Mouse (Mus musculus) kidney, postnatal 4 days (tissue): ENCODE data around the gene Tnks1bp1.

Experiments used
- DNase-seq, 2 experiments: peaks; one replicate each; pipeline ENCODE4 v3.0.0; 2021; ENCODE audit warnings: mixed read lengths in 2 of 2

Gene Tnks1bp1

DNA sequence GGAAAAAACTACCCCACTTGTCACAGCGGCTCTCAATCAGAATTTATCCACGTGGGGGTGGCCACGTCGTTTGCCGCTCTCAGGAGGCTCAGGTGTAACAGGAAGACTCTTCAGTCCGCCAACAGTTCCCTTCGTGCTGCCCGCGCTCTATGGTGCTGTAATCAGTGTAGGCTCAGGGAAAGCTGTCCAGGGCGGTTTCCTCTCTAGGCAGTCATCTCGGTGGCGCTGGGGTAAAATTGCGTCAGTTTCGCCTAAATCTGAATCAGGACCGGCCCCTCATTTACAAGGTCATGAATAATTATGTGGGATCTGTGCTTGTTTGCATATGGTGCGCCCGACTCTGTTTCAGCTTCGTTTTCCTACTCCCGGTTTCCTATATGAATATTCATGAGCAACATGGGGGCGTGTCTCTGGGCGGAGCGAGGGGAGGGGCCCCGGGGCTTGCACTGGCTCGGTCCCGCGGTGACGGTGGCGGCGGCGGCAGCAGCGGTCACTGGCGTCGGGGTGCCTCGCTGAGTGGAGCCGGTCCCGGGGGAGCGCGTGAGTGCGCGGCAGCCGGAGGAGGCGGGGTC, at the start of gene Tnks1bp1:
Gene Tnks1bp1 (plus strand): TSS at position 427 of the 572 bp plus-strand sequence.
- DNase-seq, result peak; percentile 98

DNA sequence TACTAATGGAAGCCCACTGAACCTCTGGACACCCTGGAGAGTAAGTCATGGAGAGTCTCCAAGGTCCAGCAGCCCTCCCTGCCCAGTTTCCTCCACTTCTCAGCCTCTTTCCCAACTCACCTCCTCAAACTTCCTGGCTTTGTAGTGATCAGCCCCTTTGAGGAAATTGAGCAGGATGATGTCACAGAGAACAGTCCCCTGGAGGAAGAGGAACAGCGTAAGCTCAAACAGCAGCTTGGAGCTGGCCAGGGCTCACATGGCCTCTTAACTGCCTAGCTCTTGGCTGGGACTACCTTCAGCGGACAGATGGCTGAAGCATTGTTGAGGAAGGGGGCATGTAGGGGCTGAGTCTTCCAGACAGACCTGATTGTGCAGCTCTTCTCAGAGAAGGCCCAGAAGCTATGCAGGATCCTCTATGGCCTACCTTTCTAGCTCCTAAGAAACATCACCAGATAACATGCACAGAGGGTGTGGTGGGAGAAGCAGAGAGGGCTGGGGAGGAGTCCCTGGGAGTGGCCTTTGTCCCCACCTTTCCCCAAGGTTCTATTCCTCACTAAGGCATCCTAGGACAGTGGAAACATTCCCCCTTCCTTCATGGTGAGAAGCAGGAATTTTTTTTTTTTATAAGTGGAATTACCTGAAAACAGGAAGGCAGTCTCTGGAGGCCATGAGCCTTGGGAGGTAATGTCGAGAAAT, 48.2 kb upstream of the Tnks1bp1 start:
- no peak for DNase-seq

DNA sequence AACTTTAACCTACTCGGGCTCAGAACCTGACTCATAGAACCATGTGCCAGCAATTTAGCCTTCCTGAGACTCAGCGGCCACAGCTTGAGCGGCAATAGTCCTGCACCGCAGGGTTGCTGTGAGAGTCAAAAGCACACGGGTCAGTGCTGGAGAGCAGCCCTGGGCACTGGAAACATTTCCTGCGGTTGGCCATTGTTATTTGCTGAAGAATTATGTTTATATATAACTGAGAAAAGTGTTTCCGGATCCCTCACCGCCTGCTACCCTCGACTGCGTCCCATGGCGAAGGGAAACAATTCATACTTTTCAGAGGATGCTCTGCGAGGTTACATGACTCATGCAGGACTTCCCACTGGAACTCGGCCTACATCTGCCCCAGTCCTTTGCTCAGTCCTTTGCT, 46.3 kb upstream of the Tnks1bp1 start:
- peak in 1 of 2 experiments; percentile 7 for DNase-seq

DNA sequence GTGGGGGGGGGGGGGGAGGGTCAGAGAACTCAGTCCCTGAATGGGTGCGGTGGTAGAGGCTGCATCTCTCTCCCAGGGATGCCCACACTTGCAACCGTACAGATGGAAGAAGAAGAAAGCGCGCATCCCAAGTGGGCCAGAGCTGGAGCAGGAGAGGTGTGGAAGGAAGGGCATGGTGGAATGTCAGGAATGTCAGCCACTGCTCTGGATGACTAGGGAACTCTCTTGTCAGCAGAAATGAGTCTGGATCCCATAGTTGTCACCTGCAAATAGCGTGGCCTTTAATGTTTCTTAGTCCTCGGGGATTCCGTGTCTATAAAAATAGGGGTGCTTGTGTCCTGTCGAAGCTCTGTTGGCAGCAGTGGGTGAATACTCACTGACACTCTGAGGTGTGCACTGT, 45.2 kb upstream of the Tnks1bp1 start:
- DNase-seq, result no peak

DNA sequence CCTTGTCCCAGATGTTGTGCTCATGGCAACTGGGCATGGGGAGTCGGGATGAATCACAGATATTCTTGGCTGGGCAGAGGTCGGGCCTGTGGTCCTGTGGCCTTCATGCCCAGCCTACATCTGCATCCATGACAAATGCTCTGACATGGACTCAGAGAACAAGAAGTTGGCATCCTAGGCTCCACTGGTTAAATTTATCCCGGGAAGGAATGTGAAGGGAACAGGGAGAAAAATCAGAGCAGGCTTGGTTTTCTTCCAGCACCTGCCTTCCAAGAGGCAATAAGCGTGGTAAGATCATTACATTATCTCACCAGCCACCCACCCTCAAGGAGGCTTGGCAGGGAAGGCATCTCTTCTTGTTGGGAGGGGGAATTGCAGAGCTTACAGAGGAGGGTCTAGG, 43.5 kb upstream of the Tnks1bp1 start:
- no peak for DNase-seq

DNA sequence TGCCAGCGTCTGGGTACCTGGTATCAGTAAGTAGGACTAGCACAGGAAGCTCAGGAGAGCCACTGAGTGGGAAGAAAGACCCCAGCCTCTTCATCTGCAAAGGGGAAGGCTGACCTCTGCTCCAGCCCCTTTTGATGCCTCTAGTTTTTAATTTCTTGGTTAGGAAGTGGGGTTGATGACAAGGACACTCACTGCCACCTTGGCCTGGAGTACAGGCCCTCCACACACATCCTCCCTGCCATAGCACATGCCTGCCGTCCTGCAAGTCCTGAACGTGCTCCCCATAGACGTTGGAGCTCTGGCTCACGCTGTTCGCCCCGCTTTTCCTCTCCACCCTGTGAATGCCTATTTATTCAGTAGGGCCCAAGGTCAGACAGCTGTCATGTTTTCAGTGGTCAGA, 41.2 kb upstream of the Tnks1bp1 start:
- DNase-seq, result no peak

DNA sequence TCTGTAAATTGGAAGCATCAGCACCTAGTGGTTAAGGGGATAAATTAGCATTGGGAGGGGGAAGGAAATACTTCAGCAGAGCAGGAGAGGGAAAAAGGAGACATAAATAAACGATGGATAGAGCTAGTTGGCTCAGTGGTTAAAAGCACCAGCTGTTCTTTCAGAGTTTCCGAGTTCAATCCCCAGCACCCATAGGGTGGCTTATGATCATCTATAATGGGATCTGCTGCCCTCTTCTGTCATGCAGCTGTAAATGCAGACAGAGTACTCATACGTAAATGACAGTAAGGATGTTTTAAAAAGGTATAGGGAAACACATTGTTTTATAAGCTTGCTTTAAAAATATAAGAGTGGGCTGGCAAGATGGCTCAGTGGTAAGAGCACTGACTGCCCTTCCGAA, 40.1 kb upstream of the Tnks1bp1 start:
- DNase-seq, result peak in 1 of 2 experiments; percentile 33

DNA sequence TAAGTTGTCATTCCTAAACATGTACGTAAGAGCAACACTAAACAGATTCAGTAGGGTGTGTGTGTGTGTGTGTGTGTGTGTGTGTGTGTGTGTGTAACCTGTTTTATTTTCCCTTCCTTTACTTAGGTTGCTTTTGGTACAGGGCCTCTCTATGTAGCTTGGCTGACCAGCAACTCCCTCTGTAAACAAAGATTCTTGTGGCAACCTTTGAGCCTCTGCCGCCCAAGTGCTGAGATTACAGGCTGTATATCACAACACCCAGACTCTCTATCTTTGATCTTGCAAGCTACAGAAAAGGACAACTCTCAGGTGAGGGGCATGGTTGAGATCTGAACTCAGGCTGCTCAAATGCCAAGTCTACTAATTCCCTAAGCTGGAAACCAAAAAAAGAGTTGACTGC, 38.6 kb upstream of the Tnks1bp1 start:
- DNase-seq, result no peak

DNA sequence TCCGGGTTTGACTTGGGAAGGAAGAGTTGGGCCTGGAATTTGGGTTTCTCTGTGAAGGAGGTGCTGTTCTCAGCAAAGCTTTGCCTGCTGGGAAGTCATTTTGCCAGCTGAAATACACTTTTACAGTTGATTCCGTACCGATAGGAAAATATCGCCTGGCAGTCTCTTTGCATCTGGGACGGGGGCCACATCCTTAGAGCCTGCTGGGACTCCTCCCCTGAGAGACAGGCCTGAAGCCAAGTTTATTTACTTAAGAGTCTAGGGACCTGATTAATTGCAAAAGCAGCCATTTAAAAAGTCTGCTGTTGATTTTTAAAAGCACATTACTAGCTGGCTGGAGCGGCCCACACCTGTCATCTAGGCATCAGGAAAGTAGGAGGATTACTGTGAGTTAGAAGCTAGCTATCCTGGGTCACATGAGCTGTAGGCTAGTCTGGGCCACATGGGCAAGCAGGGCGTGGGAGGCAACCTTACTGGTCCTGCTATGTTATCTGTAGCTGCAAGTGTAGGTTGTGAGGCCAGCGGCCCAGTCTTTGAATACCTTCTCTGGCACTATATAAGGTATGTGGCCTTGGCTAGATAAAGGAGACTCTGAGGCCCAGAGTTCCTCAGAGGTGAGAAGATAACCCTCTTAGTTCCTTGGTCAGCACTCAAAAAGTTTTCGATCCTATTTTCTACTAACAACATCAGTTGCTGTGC, 35.8 kb upstream of the Tnks1bp1 start:
- peak; percentile 13 to 25 for DNase-seq

DNA sequence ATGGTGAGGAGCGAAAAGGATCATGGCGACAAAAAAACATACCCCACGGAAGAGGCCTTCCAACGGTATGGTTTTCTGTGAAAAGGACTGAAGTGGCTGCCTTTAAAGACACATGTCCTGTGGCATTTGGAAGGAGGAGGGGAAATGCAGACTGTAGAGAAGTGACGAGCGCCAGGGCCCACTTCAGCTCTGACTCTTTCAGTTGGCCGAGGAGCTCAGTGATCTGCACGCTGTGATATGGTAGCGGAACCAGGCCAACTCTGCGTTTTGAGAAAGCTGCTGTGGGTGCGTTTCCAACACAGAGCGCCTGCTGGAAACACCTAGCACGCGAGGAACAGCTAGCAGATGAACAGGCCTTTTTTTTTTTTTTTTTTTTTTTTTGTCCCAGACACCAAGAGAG, 35.1 kb upstream of the Tnks1bp1 start:
- DNase-seq, result no peak

DNA sequence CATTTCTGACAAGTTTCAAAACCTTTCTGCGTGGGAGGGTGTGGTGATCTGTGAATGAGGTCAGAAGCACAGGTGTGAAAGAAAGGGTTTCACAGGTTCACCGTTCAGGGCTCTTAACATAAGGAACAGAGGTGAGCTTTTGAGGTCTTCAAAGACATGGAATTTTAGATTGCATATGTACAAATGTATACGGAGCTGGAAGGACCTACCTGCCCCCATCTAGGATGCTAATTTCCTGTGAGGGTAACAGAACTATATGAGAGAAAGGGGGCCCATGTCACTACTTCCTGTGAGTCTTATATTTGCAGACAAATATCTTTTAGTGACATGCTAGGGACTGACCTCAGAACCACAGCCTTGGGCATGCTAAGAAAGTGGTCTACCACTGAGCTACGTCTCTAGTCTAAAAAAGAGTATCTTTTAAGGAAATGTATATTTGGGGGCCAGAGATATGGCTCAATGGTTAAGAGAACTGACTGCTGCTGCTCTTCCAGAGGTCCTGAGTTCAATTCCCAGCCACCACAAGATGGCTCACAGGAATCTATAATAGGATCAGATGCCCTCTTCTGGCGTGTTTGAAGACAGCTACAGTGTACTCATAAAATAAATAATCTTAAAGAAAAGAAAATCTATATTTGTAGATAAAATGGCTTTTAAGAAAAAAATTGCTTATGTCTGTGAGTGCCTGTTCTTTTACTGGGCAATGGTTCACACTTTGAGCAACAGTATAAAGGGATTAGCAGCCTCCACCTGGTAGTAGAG, 33.8 kb upstream of the Tnks1bp1 start:
- DNase-seq, result no peak

DNA sequence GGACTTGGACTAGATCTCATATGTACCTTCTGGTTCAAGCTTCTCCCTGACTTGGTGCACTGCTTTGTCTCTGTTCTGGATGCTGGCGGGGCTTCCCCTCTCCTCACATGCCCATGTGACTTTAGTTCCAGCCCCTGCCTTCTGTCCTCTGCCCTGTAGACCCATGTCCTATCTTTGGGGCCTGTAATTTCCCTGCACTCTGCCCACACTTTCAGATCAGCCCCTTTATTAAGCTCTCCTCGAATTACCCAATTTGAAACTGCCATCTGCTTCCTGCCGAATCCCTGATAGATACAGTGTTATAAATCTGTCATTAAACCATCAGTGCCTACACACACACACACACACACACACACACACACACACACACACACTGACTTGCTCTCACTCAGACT, 33.2 kb upstream of the Tnks1bp1 start:
- DNase-seq, result no peak

DNA sequence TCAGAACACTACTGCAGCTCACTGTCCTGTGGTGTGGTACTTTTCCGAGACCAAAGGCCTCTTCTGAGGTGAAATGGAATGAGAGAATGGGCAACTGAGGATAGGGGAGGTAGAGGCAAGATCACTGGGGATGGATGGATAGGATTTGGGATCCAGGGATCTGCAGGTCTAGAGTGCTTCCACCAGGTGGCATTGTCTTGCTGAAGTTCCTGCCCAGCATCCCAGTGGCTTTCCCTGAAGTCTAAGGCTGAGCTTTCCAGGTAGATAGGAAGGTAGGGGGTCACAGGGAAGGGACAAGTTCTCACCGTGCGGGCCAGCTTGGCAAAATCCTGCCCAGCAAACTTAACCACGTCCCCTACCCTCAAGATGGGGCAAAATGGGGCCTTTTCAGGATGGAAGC, 25.8 kb upstream of the Tnks1bp1 start:
- peak; percentile 37 to 52 for DNase-seq

DNA sequence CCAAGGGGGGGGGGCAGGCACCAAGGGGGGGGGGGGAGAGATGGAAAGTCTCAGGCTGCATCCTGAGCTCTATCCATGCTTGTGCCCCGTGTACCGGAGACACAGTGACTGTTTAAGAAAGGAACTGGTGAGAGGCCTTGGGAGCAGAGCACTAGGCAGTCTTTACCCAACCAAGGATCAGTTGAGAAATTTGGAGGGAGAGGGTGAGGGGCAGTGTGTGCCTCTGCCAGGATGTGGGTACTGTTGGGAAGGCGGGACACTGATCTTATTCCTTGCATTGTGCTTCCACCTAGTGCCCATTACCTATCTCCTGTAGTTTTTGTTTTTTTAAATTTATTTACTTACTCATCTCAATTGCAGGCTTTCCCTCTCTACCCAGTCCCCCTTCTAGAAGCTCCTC, 21.6 kb upstream of the Tnks1bp1 start:
- DNase-seq, result no peak

DNA sequence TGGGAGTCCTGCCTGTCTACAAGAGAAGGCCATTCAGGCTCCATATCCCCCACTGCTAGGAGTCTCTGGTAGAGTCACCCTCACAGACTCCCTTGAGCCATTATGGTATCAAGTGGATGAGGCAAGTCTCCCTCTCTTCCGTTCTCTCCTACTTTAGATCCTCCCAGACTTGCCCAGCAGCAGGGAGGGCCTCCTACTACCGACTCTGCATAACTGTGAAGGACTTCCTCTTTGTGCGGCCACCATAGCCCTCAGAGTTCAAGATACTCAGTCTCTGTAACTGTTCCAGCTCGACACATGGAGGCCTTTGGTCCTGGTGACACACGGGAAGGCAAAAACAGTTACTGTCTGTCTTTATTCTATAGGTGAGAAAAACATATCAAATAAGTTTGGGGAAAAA, 20.5 kb upstream of the Tnks1bp1 start:
- no peak for DNase-seq

DNA sequence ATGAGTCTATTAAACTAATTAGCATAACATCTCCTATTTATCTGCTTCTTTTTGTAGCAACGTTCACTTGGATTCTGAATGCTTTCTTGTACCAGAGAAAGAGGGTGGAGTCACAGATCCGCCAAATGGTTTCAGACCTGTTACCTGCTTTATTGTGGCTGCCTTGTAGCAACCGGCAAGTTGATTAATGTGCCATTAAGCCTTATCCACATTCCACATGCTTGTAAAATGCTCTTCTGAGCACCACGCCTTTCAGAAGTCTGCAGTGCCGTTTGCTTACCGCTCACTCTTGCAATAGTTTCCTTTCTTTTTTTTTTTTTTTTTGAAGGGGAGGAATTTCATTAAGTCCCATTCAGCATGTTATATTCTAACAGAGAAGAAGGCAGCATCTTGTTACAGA, 17.9 kb upstream of the Tnks1bp1 start:
- no peak for DNase-seq

DNA sequence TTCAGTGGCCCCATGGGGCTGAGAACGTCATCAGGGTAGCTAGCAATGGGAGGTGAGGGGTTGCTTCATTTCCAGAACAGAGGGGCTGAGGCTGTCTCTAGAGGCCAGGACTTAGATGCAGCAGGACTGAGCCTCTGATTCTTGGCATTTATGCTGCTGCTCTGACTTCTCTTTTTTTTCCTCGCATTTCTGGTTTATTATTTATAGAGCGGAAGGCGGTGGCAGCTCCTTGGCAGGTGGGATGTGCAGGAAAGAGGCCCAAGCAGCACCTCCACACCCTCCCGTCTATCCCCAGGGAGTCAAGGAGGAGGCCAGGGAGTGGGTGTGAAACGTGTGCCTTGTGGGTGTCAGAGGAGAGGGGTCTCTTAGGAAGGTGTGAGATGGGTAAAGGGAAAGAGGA, 16.8 kb upstream of the Tnks1bp1 start:
- no peak for DNase-seq

DNA sequence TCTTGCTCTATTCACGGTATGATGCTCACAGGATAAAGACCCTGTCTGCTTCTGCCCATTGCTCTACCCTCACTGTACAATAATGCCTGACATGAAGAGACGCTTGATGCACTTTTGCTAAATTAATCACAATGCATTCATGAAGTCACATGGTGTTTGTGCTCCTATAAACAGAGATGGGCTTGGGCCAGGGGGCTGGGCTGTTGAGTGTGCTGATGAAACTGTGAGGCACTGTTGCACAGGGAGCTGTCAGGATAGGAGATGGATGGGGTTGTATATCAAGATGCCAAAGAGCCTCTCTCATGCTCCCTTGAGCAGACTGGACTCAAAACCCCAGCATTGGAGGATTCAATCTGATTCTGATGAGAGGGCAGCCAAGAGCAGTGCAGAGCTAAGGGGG, 14.7 kb upstream of the Tnks1bp1 start:
- no peak for DNase-seq

DNA sequence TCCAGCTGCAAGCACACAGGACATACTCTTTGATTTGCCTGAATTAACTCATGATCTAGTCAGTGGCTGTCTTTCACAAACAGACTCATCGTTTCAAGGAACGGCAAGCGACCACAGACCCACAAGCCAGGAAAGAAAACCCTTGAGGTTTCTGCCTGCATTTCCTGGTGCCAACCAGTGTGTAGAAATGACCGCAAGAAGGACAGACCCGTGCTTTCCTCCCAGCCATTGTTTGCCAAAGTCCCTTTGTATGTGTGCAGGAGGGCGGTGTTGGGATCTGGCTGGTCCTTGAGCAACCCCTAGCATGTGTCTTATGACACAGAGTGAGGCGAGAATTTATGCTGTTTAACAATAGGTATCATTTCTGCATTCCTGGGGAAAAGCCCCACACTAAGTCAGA, 13.7 kb upstream of the Tnks1bp1 start:
- DNase-seq, result no peak

DNA sequence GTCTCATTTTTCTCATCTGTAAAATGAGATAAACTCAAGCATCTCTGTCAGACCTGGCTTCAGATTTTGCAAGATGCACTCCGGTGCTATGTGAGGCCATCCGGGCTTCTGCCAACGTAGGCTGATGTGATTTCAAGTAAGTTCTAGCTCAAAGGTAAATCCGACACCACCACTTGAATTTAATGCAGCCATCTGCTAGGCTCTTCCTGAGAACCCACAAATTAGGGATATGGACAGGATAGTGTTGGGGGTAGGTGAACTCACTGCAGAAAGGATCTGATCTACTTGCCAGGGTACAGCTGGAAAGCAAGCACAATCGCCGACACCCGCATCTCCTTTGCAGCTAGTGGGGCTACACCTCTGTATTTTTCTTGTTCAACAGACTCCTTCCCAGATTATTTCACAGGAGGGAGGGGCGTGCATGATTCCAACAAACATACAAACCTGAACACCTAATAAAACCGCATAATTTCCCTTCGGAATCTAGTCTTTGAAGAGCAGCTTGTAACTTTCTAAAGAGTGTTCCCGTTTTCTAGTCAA, 11.2 kb upstream of the Tnks1bp1 start:
- DNase-seq, result no peak

DNA sequence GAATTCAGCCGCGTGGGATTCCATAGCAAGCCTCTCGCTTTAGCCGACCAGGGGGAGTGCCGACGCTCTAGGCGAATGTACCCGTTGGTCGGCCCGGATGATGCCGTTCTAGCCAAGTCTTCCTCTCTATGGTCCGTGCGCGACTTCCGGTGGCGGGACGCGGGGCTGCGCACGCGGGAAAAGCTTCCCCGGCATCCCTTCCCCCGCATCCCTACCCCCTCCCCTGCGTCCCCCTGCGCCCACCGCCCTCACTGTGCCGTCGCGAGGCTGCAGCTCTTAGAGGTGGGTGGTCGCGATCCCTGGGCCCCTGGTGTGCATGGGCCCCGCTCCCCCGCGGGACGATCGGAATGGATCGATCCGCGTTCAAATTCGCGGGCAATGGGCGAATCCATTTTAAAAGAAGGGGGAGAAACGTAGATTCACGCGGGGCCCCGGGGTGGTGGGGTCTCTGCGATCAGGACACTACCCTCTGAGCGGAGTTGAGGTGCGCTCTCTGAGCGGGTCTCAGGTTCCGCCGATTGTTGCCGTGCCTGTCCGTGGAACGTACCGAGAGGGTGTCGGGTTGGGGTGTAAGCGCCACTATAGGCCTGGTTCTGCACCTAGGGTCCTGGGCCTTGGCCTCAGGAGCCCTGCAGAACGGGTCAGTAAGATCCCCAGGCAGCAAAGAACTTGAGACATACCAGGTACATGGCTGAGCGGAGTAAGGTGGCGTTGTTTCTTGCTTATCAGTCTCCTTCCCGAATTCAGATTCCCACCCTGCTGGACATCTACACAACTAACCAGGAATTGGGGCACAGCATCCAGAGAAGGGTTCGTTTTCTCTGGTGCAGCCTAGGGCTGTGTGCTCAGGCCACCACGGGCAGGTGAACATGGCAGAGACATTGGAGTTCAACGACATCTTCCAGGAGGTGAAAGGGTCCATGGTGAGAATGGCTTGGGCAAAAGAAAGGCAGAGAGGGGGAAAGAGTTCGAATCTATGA, 10.5 kb upstream of the Tnks1bp1 start, which contains the start of the genes Ssrp1 and P2rx3:
Gene Ssrp1 (plus strand): TSS at position 188 of the 980 bp plus-strand sequence.
Gene P2rx3 (minus strand): TSS at position 416 of the 980 bp plus-strand sequence.
- DNase-seq, result peak; percentile 92 to 95

DNA sequence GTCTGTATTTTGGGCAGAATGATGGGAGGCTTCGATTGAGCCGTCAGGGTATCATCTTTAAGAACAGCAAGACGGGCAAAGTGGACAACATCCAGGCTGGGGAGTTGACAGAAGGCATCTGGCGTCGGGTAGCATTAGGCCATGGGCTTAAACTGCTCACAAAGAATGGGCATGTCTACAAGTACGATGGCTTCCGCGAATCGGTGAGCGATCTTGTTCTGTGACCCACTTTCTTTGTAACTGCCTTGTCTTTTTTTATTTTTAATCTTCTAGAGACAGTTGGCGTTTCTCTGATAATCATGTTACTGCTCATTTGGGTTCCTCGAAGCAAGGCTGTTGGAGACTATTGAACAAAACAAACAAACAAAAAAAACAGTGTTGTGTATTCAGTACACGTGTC, 9.5 kb upstream of the Tnks1bp1 start:
- no peak for DNase-seq
